Mouse (Mus musculus) frontal cortex, adult 2 months (tissue): ENCODE results near the gene Sgf29. TPM values are rescaled to one million over a fixed set of nuclear protein-coding genes. Genes with fewer than 3 reads are reported as not detected.
A peak's percentile ranks its signal among the peaks of the same experiment; 100 is the strongest.

Source experiments
- DNase-seq, 2 experiments: peaks; one replicate each; pipeline ENCODE4 v3.0.0; 2022; ENCODE audit warnings: low spot score in 1 of 2; ENCODE audit errors: extremely low spot score in 1 of 2
- polyA plus RNA-seq: library from polyadenylated mRNA; depleted of rRNA; stranded (reverse); fragments of >200 nt; gene quantifications from 2 replicates; pipeline ENCODE4 v1.2.3, GENCODE M21; 2012; rRNA removed

The Sgf29 gene
- 40.2 and 44.8 TPM in 2 replicates for polyA plus RNA-seq

GRCm38 (mm10) chr7:126649231-126650051 is at the start of gene Sgf29:
Gene Sgf29, plus strand, starts transcription at chr7:126649309.
- peak; percentile 82 to 93 for DNase-seq

- DNase-seq: no peak
Measured at GRCm38 (mm10) chr7:126601896-126602295, 47.2 kb upstream of the Sgf29 start.

GRCm38 (mm10) chr7:126602650-126603049 is 46.5 kb upstream of the Sgf29 start:
- DNase-seq: no peak

GRCm38 (mm10) chr7:126606611-126607010 is 42.5 kb upstream of the Sgf29 start:
- no peak for DNase-seq

- no peak for DNase-seq
Measured at GRCm38 (mm10) chr7:126607064-126607463, 42.0 kb upstream of the Sgf29 start.

- no peak for DNase-seq
Measured at GRCm38 (mm10) chr7:126607796-126608195, 41.3 kb upstream of the Sgf29 start.

GRCm38 (mm10) chr7:126612736-126613135 is 36.4 kb upstream of the Sgf29 start:
- DNase-seq: no peak

- no peak for DNase-seq
Measured at GRCm38 (mm10) chr7:126616707-126617106, 32.4 kb upstream of the Sgf29 start.

GRCm38 (mm10) chr7:126619559-126620275 is 29.4 kb upstream of the Sgf29 start:
- DNase-seq: no peak

GRCm38 (mm10) chr7:126621452-126622359 is 27.4 kb upstream of the Sgf29 start:
- DNase-seq: no peak

- no peak for DNase-seq
Measured at GRCm38 (mm10) chr7:126623381-126623780, 25.7 kb upstream of the Sgf29 start.

GRCm38 (mm10) chr7:126624774-126625173 is 24.3 kb upstream of the Sgf29 start:
- no peak for DNase-seq

- DNase-seq: peak; percentile 24 to 33
Measured at GRCm38 (mm10) chr7:126625369-126625768, 23.7 kb upstream of the Sgf29 start.

GRCm38 (mm10) chr7:126625807-126626600 is 23.1 kb upstream of the Sgf29 start:
- no peak for DNase-seq

GRCm38 (mm10) chr7:126628111-126628510 is 21.0 kb upstream of the Sgf29 start:
- no peak for DNase-seq

- DNase-seq: no peak
Measured at GRCm38 (mm10) chr7:126629915-126630314, 19.2 kb upstream of the Sgf29 start.

- DNase-seq: no peak
Measured at GRCm38 (mm10) chr7:126630824-126631518, 18.1 kb upstream of the Sgf29 start, which contains the start of gene Nupr1. Gene Nupr1, minus strand, starts transcription at chr7:126630861.

- DNase-seq: no peak
Measured at GRCm38 (mm10) chr7:126632478-126632877, 16.6 kb upstream of the Sgf29 start.

GRCm38 (mm10) chr7:126635375-126635774 is 13.7 kb upstream of the Sgf29 start:
- DNase-seq: no peak
